In the genomic region with DNA sequence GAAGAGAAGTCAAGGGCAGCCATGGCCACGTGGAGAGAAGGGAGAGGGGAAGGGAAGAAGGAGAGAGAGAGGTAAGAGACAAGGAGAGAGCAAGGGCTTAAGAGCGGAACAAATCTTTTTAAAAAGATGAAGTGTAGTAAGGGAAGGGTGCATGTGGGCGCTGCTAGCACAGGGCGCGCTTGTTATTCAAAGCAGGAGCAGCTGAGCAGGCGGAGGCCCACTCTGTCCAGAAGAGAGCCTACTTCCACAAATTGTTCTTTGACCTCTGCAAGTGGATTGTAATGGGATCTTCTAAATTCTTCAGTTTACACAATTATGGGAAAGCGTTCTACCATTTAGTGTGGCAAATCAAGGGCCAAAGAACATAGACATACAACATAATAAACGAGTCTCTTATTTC, we compare ENCODE assay signal across 19 mouse cellular contexts. TPM values are rescaled to one million over a fixed set of nuclear protein-coding genes. Genes with fewer than 3 reads are reported as not detected.
DNase-seq lines count a peak whose midpoint lies in the region; ATAC-seq and TF ChIP-seq lines count a peak whose summit lies in the region.
"Had no signal": no experiment of that assay in that cellular context is flagged by ENCODE, and none has a peak within 500 bp of the region (broad histone marks: within the 10 kb centered on the region; RNA-seq: fewer than 3 reads in every experiment).

No protein-coding gene starts in this region.

- no peaks in the 10 kb centered on the region for H3K36me3 ChIP-seq in heart, embryonic 15.5 days
- H3K36me3 ChIP-seq in limb, embryonic 13.5 days, result no peaks in the 10 kb centered on the region
- no peaks in the 10 kb centered on the region for H3K36me3 ChIP-seq in limb, embryonic 10.5 days
- H3K36me3 ChIP-seq: embryonic facial prominence, embryonic 12.5 days; forebrain, embryonic 10.5 days; hindbrain, embryonic 12.5 days; midbrain, embryonic 15.5 days had no signal

- no peaks in the 10 kb centered on the region for H3K9me3 ChIP-seq in heart, embryonic 15.5 days (replicated peaks)
- H3K9me3 ChIP-seq in limb, embryonic 13.5 days, result no peaks in the 10 kb centered on the region
- H3K9me3 ChIP-seq in limb, embryonic 10.5 days (replicated peaks), result no peaks in the 10 kb centered on the region
- H3K9me3 ChIP-seq: embryonic facial prominence, embryonic 12.5 days; forebrain, embryonic 10.5 days; hindbrain, embryonic 12.5 days; midbrain, embryonic 15.5 days had no signal

- TF ChIP-seq POLR2A in cerebellum, adult 2 months (IDR thresholded peaks at IDR 0.05; ENCODE audit: borderline replicate concordance, insufficient read depth, low read length), result no peak

- no peak overlapping the region for H3K9ac ChIP-seq in heart, embryonic 15.5 days
- H3K9ac ChIP-seq in limb, embryonic 13.5 days, result no peak overlapping the region
- H3K9ac ChIP-seq: embryonic facial prominence, embryonic 12.5 days; hindbrain, embryonic 12.5 days; midbrain, embryonic 15.5 days had no signal

- intact Hi-C loops in heart, postnatal 25 days (cut with DNase I), result no loop called here

- 77% methylated on average over 8 of the region's 8 CpGs for WGBS in heart, embryonic 15.5 days
- 86% methylated on average over 8 of the region's 8 CpGs for WGBS in limb, embryonic 13.5 days
- WGBS in limb, embryonic 10.5 days, result 81% methylated on average over 8 of the region's 8 CpGs
- 92% methylated on average over 8 of the region's 8 CpGs for WGBS in cerebellum, adult 2 months

- H3K4me2 ChIP-seq in heart, embryonic 15.5 days, result no peak overlapping the region
- no peak overlapping the region for H3K4me2 ChIP-seq in limb, embryonic 13.5 days (replicated peaks)
- H3K4me2 ChIP-seq: embryonic facial prominence, embryonic 12.5 days; hindbrain, embryonic 12.5 days; liver, embryonic 11.5 days; midbrain, embryonic 15.5 days had no signal

- no peak for ATAC-seq in heart, embryonic 15.5 days (replicated peaks; ENCODE audit: insufficient number of reproducible peaks, insufficient read depth, low FRiP score, low read depth)
- ATAC-seq in limb, embryonic 13.5 days (ENCODE audit: low FRiP score, low read depth), result no peak
- ATAC-seq: activated CD4-positive, CD25-positive, alpha-beta regulatory T cell, adult 4 months; CD4-positive, CD25-positive, alpha-beta regulatory T cell, adult 4 months; midbrain, embryonic 15.5 days had no signal

- no peak for DNase-seq in heart, postnatal 25 days (ENCODE audit: low spot score)
- DNase-seq in limb, embryonic 10.5 days (ENCODE audit: low spot score), result no peak
- peak; percentile 19 for DNase-seq in heart, postnatal 4 days
- DNase-seq in cerebellum, adult 2 months, result no peak
- DNase-seq: cerebellum, adult 11-12 months; gastrocnemius, postnatal 36 days; layer of hippocampus, adult 9-11 months; thymus, postnatal 14 days had no signal

- no peak overlapping the region for H3K4me3 ChIP-seq in heart, embryonic 15.5 days
- no peak overlapping the region for H3K4me3 ChIP-seq in limb, embryonic 13.5 days
- no peak overlapping the region for H3K4me3 ChIP-seq in limb, embryonic 10.5 days
- H3K4me3 ChIP-seq in brown adipose tissue, adult 24 weeks (ENCODE audit: insufficient read depth, low read depth, low read length), result no peak overlapping the region
- no peak overlapping the region for H3K4me3 ChIP-seq in cerebellum, adult 2 months (replicated peaks; ENCODE audit: insufficient read depth, low read depth, low read length)
- H3K4me3 ChIP-seq: embryonic facial prominence, embryonic 12.5 days; forebrain, embryonic 10.5 days; hindbrain, embryonic 12.5 days; midbrain, embryonic 15.5 days had no signal

- H3K27ac ChIP-seq in heart, embryonic 15.5 days, result peak overlapping the region; percentile 39
- H3K27ac ChIP-seq in limb, embryonic 13.5 days, result peak overlapping the region; percentile 39; the same call in 1 of the 2 replicates
- H3K27ac ChIP-seq in limb, embryonic 10.5 days, result no peak overlapping the region
- H3K27ac ChIP-seq in brown adipose tissue, adult 24 weeks (replicated peaks; ENCODE audit: low read depth, low read length), result peak overlapping the region; percentile 99
- H3K27ac ChIP-seq in cerebellum, adult 2 months (ENCODE audit: insufficient read depth, low read length), result no peak overlapping the region
- H3K27ac ChIP-seq: embryonic facial prominence, embryonic 12.5 days; forebrain, embryonic 10.5 days; hindbrain, embryonic 12.5 days; midbrain, embryonic 15.5 days had no signal

- H3K4me1 ChIP-seq in heart, embryonic 15.5 days (replicated peaks), result peaks cover 48% of the 10 kb centered on the region
- H3K4me1 ChIP-seq in limb, embryonic 13.5 days, result peaks cover 12% of the 10 kb centered on the region
- H3K4me1 ChIP-seq in limb, embryonic 10.5 days, result peaks cover 26% of the 10 kb centered on the region
- H3K4me1 ChIP-seq in brown adipose tissue, adult 24 weeks (ENCODE audit: control insufficient read depth, insufficient read depth, insufficient read length, low read length), result peaks cover 62% of the 10 kb centered on the region
- no peaks in the 10 kb centered on the region for H3K4me1 ChIP-seq in cerebellum, adult 2 months (ENCODE audit: control insufficient read depth, insufficient read depth, low read length)
- H3K4me1 ChIP-seq: midbrain, embryonic 15.5 days had no signal

- TF ChIP-seq CTCF in cerebellum, adult 2 months (IDR thresholded peaks at IDR 0.05; ENCODE audit: borderline replicate concordance, insufficient read depth, low read depth, low read length), result no peak

- no peaks in the 10 kb centered on the region for H3K27me3 ChIP-seq in heart, embryonic 15.5 days
- H3K27me3 ChIP-seq in limb, embryonic 13.5 days, result no peaks in the 10 kb centered on the region
- no peaks in the 10 kb centered on the region for H3K27me3 ChIP-seq in limb, embryonic 10.5 days (ENCODE audit: low read depth, poor library complexity, severe bottlenecking)
- no peaks in the 10 kb centered on the region for H3K27me3 ChIP-seq in cerebellum, adult 2 months (ENCODE audit: control insufficient read depth, insufficient read depth, low read length)
- H3K27me3 ChIP-seq: embryonic facial prominence, embryonic 12.5 days; hindbrain, embryonic 12.5 days; midbrain, embryonic 15.5 days had no signal

RNA-seq across cellular contexts. Expression of gene Gm16253, which starts 8.2 kb away (rescaled TPM):
- 1.3 and 1.6 TPM in 2 replicates for polyA plus RNA-seq in heart, embryonic 15.5 days (2015; fragmentation: Nextera tagmentation; extraction: Ambion mirVana)
- 1 to 10 TPM; 1.1 to 2.1 TPM for total RNA-seq in heart, postnatal 25 days (2021)
- 1.3 and 1.5 TPM in 2 replicates for polyA plus RNA-seq in limb, embryonic 13.5 days (2015; fragmentation: Nextera tagmentation; extraction: Ambion mirVana)
- polyA plus RNA-seq in limb, embryonic 10.5 days (2016; fragmentation: Nextera tagmentation; extraction: Ambion mirVana), result 0.60 and 2.0 TPM in 2 replicates
- polyA plus RNA-seq in brown adipose tissue, adult 24 weeks (2012; ENCODE audit: insufficient read depth, insufficient read length, missing spikeins), result not detected in 2 replicates
- total RNA-seq in heart, postnatal 4 days (2021), result 1 to 10 TPM; 2.5 to 2.9 TPM
- not detected in 2 replicates for polyA plus RNA-seq in cerebellum, adult 2 months (2012; rRNA removed)
- total RNA-seq: left cerebral cortex, postnatal 14 days had no signal
- polyA plus RNA-seq: activated CD4-positive, CD25-positive, alpha-beta regulatory T cell, adult 4 months had no signal

RNA-seq across cellular contexts. Expression of gene Txnip, which starts 10.8 kb away (rescaled TPM):
- polyA plus RNA-seq in heart, embryonic 15.5 days (2015; fragmentation: Nextera tagmentation; extraction: Ambion mirVana), result 206 and 208 TPM in 2 replicates
- 100 to 1,000 TPM; 341 to 607 TPM for total RNA-seq in heart, postnatal 25 days (2021)
- polyA plus RNA-seq in limb, embryonic 13.5 days (2015; fragmentation: Nextera tagmentation; extraction: Ambion mirVana), result 103 and 105 TPM in 2 replicates
- 28.5 and 43.4 TPM in 2 replicates for polyA plus RNA-seq in limb, embryonic 10.5 days (2016; fragmentation: Nextera tagmentation; extraction: Ambion mirVana)
- polyA plus RNA-seq in brown adipose tissue, adult 24 weeks (2012; ENCODE audit: insufficient read depth, insufficient read length, missing spikeins), result 1,091 and 1,303 TPM in 2 replicates
- 100 to 1,000 TPM; 286 to 331 TPM for total RNA-seq in heart, postnatal 4 days (2021)
- 15.2 and 21.9 TPM in 2 replicates for polyA plus RNA-seq in cerebellum, adult 2 months (2012; rRNA removed)

RNA-seq across cellular contexts. Expression of gene Polr3gl, which starts 25.4 kb away (rescaled TPM):
- polyA plus RNA-seq in heart, embryonic 15.5 days (2015; fragmentation: Nextera tagmentation; extraction: Ambion mirVana), result 34.8 and 38.3 TPM in 2 replicates
- 10 to 100 TPM; 25.2 to 25.9 TPM for total RNA-seq in heart, postnatal 25 days (2021)
- 48.8 and 55.6 TPM in 2 replicates for polyA plus RNA-seq in limb, embryonic 13.5 days (2015; fragmentation: Nextera tagmentation; extraction: Ambion mirVana)
- polyA plus RNA-seq in limb, embryonic 10.5 days (2016; fragmentation: Nextera tagmentation; extraction: Ambion mirVana), result 27.2 and 42.1 TPM in 2 replicates
- polyA plus RNA-seq in brown adipose tissue, adult 24 weeks (2012; ENCODE audit: insufficient read depth, insufficient read length, missing spikeins), result 39.0 and 72.4 TPM in 2 replicates
- 10 to 100 TPM; 20.4 to 24.0 TPM for total RNA-seq in heart, postnatal 4 days (2021)
- polyA plus RNA-seq in cerebellum, adult 2 months (2012; rRNA removed), result 53.1 and 55.5 TPM in 2 replicates

RNA-seq across cellular contexts. Expression of gene Ankrd34a, which starts 27.8 kb away (rescaled TPM):
- polyA plus RNA-seq in heart, embryonic 15.5 days (2015; fragmentation: Nextera tagmentation; extraction: Ambion mirVana), result 6.7 TPM in 2 replicates
- total RNA-seq in heart, postnatal 25 days (2021), result 1 to 10 TPM; 1.9 to 2.4 TPM
- polyA plus RNA-seq in limb, embryonic 13.5 days (2015; fragmentation: Nextera tagmentation; extraction: Ambion mirVana), result 3.0 and 3.1 TPM in 2 replicates
- polyA plus RNA-seq in limb, embryonic 10.5 days (2016; fragmentation: Nextera tagmentation; extraction: Ambion mirVana), result 0.73 and 0.96 TPM in 2 replicates
- polyA plus RNA-seq in brown adipose tissue, adult 24 weeks (2012; ENCODE audit: insufficient read depth, insufficient read length, missing spikeins), result not detected in 2 replicates
- total RNA-seq in heart, postnatal 4 days (2021), result 1 to 10 TPM; 1.8 to 3.1 TPM
- 53.2 and 58.1 TPM in 2 replicates for polyA plus RNA-seq in cerebellum, adult 2 months (2012; rRNA removed)
- polyA plus RNA-seq: activated CD4-positive, CD25-positive, alpha-beta regulatory T cell, adult 4 months; CD4-positive, CD25-positive, alpha-beta regulatory T cell, adult 4 months had no signal

RNA-seq across cellular contexts. Expression of gene Lix1l, which starts 32.3 kb away (rescaled TPM):
- polyA plus RNA-seq in heart, embryonic 15.5 days (2015; fragmentation: Nextera tagmentation; extraction: Ambion mirVana), result 5.3 and 5.5 TPM in 2 replicates
- 10 to 100 TPM; 25.4 to 27.2 TPM for total RNA-seq in heart, postnatal 25 days (2021)
- polyA plus RNA-seq in limb, embryonic 13.5 days (2015; fragmentation: Nextera tagmentation; extraction: Ambion mirVana), result 8.4 and 8.7 TPM in 2 replicates
- 3.6 and 4.5 TPM in 2 replicates for polyA plus RNA-seq in limb, embryonic 10.5 days (2016; fragmentation: Nextera tagmentation; extraction: Ambion mirVana)
- polyA plus RNA-seq in brown adipose tissue, adult 24 weeks (2012; ENCODE audit: insufficient read depth, insufficient read length, missing spikeins), result 10.0 and 11.0 TPM in 2 replicates
- 10 to 100 TPM; 53.1 to 56.6 TPM for total RNA-seq in heart, postnatal 4 days (2021)
- 23.9 and 24.7 TPM in 2 replicates for polyA plus RNA-seq in cerebellum, adult 2 months (2012; rRNA removed)

Comparison
In these comparisons a context has a peak if more than half of its experiments do, and no peak if none do; other contexts are left out.
1. H3K27ac ChIP-seq: peak in heart, embryonic 15.5 days (single experiment), limb, embryonic 13.5 days (single experiment) and brown adipose tissue, adult 24 weeks (single experiment); none in limb, embryonic 10.5 days (single experiment) and cerebellum, adult 2 months (single experiment).